Mouse (Mus musculus) liver, postnatal 0 days (tissue): Measurements from ENCODE around the gene Gper1. TPM values are rescaled to one million over a fixed set of nuclear protein-coding genes. Genes with fewer than 3 reads are reported as not detected.
A peak's percentile ranks its signal among the peaks of the same experiment; 100 is the strongest.

Experiments
- ATAC-seq: fragments of 200-750 bp; cut with Nextera tagmentation; 2 replicates; pipeline ENCODE4 v1.8.0; 2017; ENCODE audit warnings: mild to moderate bottlenecking, moderate library complexity
- DNase-seq: peaks from one replicate; pipeline ENCODE4 v3.0.0-alpha.2; 2016
- H3K27ac ChIP-seq: fragments of 300-500 bp; sonication (generic); 2 replicates; pipeline ENCODE4 v1.5.1; 2014; ENCODE audit warnings: antibody characterized with exemption, moderate library complexity, mild to moderate bottlenecking, low read depth
- H3K27me3 ChIP-seq: fragments of 300-500 bp; sonication (generic); 2 replicates; pipeline ENCODE4 v1.6.1; 2014; ENCODE audit warnings: low read length, control low read depth, mixed read lengths; ENCODE audit not compliant: insufficient read depth
- H3K36me3 ChIP-seq: fragments of 300-500 bp; sonication (generic); replicated peaks from 2 replicates; pipeline ENCODE4 v1.6.1; 2014; ENCODE audit warnings: mild to moderate bottlenecking, control low read depth, low read length, moderate library complexity, mixed read lengths; ENCODE audit not compliant: insufficient read depth
- H3K4me1 ChIP-seq: fragments of 300-500 bp; sonication (generic); 2 replicates; pipeline ENCODE4 v1.6.1; 2014; ENCODE audit warnings: antibody characterized with exemption, mild to moderate bottlenecking, control low read depth; ENCODE audit not compliant: insufficient read depth
- H3K4me2 ChIP-seq: fragments of 300-500 bp; sonication (generic); 2 replicates; pipeline ENCODE4 v1.6.1; 2014; ENCODE audit warnings: low read depth, mild to moderate bottlenecking, low read length, moderate library complexity, mixed read lengths
- H3K4me3 ChIP-seq: fragments of 300-500 bp; sonication (generic); 2 replicates; pipeline ENCODE4 v1.5.1; 2014; ENCODE audit warnings: low read depth, low read length
- H3K9ac ChIP-seq: fragments of 300-500 bp; sonication (generic); replicated peaks from 2 replicates; pipeline ENCODE4 v1.6.1; 2014; ENCODE audit warnings: mild to moderate bottlenecking, moderate library complexity
- H3K9me3 ChIP-seq: fragments of 300-500 bp; sonication (generic); 2 replicates; pipeline ENCODE4 v1.6.1; 2016; ENCODE audit warnings: mild to moderate bottlenecking, control low read depth, low read length, mixed read lengths
- CTCF ChIP-seq: sonication (generic); IDR thresholded peaks from 2 replicates; pipeline ENCODE4 v1.5.1; 2016; ENCODE audit warnings: antibody characterized with exemption, low read depth
- EP300 ChIP-seq: IDR thresholded peaks from 2 replicates; pipeline ENCODE4 v1.6.1; 2016; ENCODE audit warnings: antibody characterized with exemption, low read depth, mild to moderate bottlenecking
- WGBS: fragments of 180-500 bp; shearing (Covaris S2); extraction: QIAGEN DNeasy Blood & Tissue Kit; methylation state at CpG from one replicate; pipeline ENCODE4 v1.1.7; 2014; ENCODE audit not compliant: insufficient replicate concordance; 5-methylcytosine and 5-hydroxymethylcytosine counted together
- polyA plus RNA-seq: library from polyadenylated mRNA; unstranded; fragments of >200 nt; fragmentation: Nextera tagmentation; extraction: Ambion mirVana; gene quantifications from 2 replicates; pipeline ENCODE4 v1.2.1, GENCODE M21; 2015

Gper1 gene
- polyA plus RNA-seq, 1 experiment from 2014 or later = 0.09 TPM

DNA sequence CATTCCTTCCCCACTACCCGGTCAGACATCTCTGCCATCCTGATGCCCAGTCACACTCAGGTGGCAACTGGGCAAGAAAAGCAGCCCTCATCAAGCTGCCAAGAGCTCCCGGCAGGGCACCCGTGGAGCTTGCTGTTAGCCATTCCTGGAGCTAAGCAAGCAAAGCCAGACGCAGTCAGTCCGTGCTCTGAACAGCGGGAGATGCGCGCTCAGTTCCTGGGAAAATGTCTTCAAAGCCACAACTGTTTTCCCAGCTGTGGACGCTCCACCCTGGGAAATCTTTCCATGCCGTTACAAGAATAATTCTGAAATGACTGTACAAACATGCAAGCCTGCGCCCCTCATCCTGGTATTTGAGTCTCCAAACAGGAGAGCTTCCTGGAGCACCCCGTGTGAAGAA lies 19.5 kb downstream of the Gper1 start:
- Histone ChIP-seq H3K9me3 (no peaks in the 10 kb centered on the region), H3K27ac (no peak overlapping the region), H3K4me1 (peaks cover 4% of the 10 kb centered on the region; the same call in 1 of the 2 replicates), H3K4me2 (no peak overlapping the region), H3K36me3 (no peaks in the 10 kb centered on the region), H3K9ac (no peak overlapping the region), H3K27me3 (no peaks in the 10 kb centered on the region), H3K4me3 (no peak overlapping the region)
- ATAC-seq (no peak), DNase-seq (no peak)
- 85% methylated on average over 12 of the region's 12 CpGs for WGBS
- TF ChIP-seq EP300 = no peak
- TF ChIP-seq CTCF = no peak

GRCm38 (mm10) chr5:139442962-139443361 lies 20.0 kb downstream of the Gper1 start:
- ATAC-seq = no peak
- 70% methylated on average over 4 of the region's 4 CpGs for WGBS
- TF ChIP-seq EP300 (no peak), CTCF (no peak)

DNA sequence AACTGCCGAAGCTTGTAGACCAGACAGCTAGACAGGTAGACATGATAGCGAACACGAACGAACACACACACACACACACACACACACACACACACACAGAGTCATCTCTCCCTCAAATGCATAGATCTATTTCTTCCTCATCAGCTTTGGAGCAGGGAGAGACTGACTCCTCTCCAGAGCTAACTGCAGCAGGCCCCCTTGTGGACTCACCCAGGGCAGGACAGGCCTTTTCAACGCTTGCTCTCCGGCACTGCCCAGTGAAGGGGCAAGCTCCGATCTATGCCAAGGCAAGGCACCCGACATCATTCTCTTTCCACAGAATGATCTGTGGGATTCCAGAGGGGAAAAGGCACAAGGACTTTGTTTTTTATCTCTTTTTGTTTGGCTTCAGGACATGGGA lies 22.3 kb downstream of the Gper1 start:
- Histone ChIP-seq H3K4me3 (no peak overlapping the region), H3K9ac (no peak overlapping the region), H3K36me3 (no peaks in the 10 kb centered on the region), H3K4me1 (peaks cover 14% of the 10 kb centered on the region), H3K9me3 (no peaks in the 10 kb centered on the region), H3K27me3 (no peaks in the 10 kb centered on the region), H3K27ac (no peak overlapping the region), H3K4me2 (no peak overlapping the region)
- no peak for ATAC-seq
- no peak for DNase-seq
- no peak for TF ChIP-seq EP300
- TF ChIP-seq CTCF = peak; percentile 30
- WGBS = 78% methylated on average over 8 of the region's 8 CpGs

More at GRCm38 (mm10) chr5:139442962-139443361, 20.0 kb downstream of the Gper1 start:
- Histone ChIP-seq H3K9me3 (no peaks in the 10 kb centered on the region), H3K4me3 (no peak overlapping the region), H3K4me1 (0 out of 2 replicates have a peak, but pooled peaks cover 2% of the 10 kb centered on the region), H3K9ac (no peak overlapping the region), H3K4me2 (no peak overlapping the region), H3K27ac (no peak overlapping the region), H3K36me3 (no peaks in the 10 kb centered on the region), H3K27me3 (no peaks in the 10 kb centered on the region)
- DNase-seq = no peak

DNA sequence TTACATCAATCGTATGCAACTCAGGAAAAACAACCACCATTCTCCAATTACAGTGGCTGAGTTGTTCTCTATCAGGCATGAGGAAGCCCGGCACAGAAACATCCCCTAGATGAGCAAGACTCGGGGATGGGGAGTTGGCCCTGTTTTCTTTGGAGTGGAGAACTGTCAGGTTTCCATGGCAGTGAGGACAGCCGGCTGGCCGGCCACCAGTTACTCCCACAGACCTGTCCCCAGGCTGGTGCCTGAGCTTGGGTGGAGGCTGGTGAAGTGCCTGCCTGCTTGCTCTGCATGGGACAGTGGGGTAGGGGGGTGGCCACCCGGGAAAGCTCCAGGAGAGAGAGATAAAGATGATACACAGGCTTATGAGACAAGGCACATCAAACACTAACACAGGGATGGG lies 25.1 kb downstream of the Gper1 start:
- H3K27me3 ChIP-seq = no peaks in the 10 kb centered on the region
- no peaks in the 10 kb centered on the region for H3K9me3 ChIP-seq
- WGBS = 67% methylated on average over 6 of the region's 6 CpGs
- DNase-seq (no peak), ATAC-seq (no peak)
- no peak overlapping the region for H3K27ac ChIP-seq
- H3K4me3 ChIP-seq = no peak overlapping the region
- H3K4me1 ChIP-seq = peaks cover 14% of the 10 kb centered on the region
- no peaks in the 10 kb centered on the region for H3K36me3 ChIP-seq
- TF ChIP-seq CTCF (no peak), EP300 (no peak)
- H3K9ac ChIP-seq = no peak overlapping the region
- no peak overlapping the region for H3K4me2 ChIP-seq

DNA sequence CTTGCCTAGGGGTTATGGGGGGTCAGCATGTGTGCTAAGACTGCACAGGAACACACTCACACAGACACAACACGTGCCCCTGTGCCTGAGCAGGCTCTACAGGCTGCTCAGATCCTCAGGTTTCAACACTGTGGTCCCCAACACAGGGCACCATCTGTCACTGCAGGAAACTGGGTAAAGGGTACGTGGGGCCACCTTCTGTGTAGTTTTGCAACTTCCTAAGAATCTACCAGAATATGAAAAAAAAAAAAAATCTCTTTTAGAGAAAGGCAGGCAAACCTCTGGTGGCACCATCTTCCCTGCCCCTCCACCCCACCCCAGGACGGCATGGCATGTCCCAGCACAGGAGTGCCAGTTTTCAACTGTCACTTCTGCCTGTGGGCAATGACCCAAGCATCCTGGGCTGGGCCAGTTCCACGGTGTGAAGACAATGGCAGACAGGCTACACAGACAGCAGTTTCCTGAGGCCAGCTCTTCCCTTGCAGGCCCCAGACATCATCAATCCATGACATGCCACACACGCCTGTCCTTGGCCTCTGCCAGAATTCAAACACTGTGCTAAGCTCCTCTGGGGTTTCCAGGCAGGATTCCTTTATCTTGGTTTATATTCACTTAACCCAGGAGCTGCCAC lies 26.3 kb downstream of the Gper1 start:
- H3K4me2 ChIP-seq = no peak overlapping the region
- peak; percentile 39 for DNase-seq
- peaks cover 14% of the 10 kb centered on the region for H3K4me1 ChIP-seq
- H3K36me3 ChIP-seq = no peaks in the 10 kb centered on the region
- WGBS = 36% methylated on average over 5 of the region's 5 CpGs
- H3K9me3 ChIP-seq = no peaks in the 10 kb centered on the region
- no peak overlapping the region for H3K4me3 ChIP-seq
- TF ChIP-seq EP300 (no peak), CTCF (no peak)
- ATAC-seq = peak; percentile 77
- no peaks in the 10 kb centered on the region for H3K27me3 ChIP-seq
- peak overlapping the region; percentile 80 for H3K27ac ChIP-seq
- H3K9ac ChIP-seq = no peak overlapping the region

DNA sequence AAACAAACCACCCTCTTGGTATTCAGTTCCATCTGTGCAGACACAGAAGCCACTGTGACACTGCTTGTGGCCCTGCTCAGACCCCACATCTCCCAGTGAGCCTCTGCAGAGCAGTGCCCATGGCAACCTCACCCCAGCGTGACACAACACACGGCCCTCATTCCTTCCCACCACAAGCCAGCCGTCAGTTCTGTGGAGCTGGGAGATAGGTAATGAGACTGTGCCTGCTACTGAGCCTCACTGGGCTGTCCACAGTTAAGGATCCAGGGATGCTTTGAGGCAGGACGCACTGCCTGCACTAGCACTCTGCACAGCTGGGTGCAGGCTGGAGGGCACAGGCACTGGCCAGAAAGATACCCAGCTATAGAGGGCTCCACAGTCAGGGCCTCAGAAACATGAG lies 27.0 kb downstream of the Gper1 start:
- Histone ChIP-seq H3K36me3 (no peaks in the 10 kb centered on the region), H3K4me1 (peaks cover 14% of the 10 kb centered on the region), H3K9me3 (no peaks in the 10 kb centered on the region), H3K27me3 (no peaks in the 10 kb centered on the region), H3K4me3 (no peak overlapping the region), H3K4me2 (no peak overlapping the region), H3K27ac (peak overlapping the region; percentile 80), H3K9ac (no peak overlapping the region)
- DNase-seq = no peak
- ATAC-seq = 0 out of 2 replicates have a peak, but pooled peaks have one; percentile 24
- no peak for TF ChIP-seq CTCF
- no peak for TF ChIP-seq EP300
- WGBS = 34% methylated on average over 4 of the region's 4 CpGs

DNA sequence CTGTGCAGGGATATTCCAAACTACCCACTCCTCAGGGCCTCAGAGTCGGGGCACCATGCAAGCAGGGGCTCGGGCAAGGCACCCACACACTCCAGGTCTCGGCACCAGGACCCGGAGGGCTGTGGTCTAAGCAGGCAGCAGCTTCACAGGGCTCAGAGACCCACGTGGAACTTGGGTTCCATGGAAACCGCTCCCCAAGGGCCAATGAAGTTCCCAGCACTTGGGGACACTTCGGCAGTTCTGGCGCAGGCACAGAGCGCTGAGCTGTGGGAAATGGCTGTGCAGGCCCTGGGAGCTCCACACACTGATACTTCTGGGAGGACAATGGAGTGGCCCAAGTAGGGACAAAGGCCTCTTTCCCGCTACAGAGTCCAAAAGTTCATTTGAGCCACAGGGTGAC lies 30.1 kb downstream of the Gper1 start:
- Histone ChIP-seq H3K36me3 (no peaks in the 10 kb centered on the region), H3K4me1 (peaks cover 16% of the 10 kb centered on the region), H3K4me2 (no peak overlapping the region), H3K9ac (no peak overlapping the region), H3K27me3 (no peaks in the 10 kb centered on the region), H3K4me3 (no peak overlapping the region), H3K27ac (no peak overlapping the region), H3K9me3 (no peaks in the 10 kb centered on the region)
- DNase-seq = no peak
- 82% methylated on average over 10 of the region's 10 CpGs for whole genome bisulfite sequencing
- TF ChIP-seq CTCF = no peak
- ATAC-seq = no peak
